Mouse (Mus musculus) spleen, adult 2 months (tissue): Measurements from ENCODE around the gene Gm17535. TPM values are rescaled to one million over a fixed set of nuclear protein-coding genes. Genes with fewer than 3 reads are reported as not detected.
A peak's percentile ranks its signal among the peaks of the same experiment; 100 is the strongest.
"Not testable (repeated sequence)": the region's sequence is repeated elsewhere in the genome, so short reads cannot be mapped to it uniquely, and the experiment has no call there.

Experiments used
- DNase-seq, 2 experiments: peaks; one replicate each; pipeline versions ENCODE4 v3.0.0 to v3.0.0-alpha.2; 2012 to 2021; ENCODE audit warnings: low spot score in 2 of 2, low read depth in 1 of 2
- H3K27ac ChIP-seq: fragments of 200-500 bp; 2 replicates; pipeline ENCODE4 v1.5.1; 2012; ENCODE audit warnings: low read length, inconsistent platforms; ENCODE audit not compliant: insufficient read depth
- H3K27me3 ChIP-seq: fragments of 200-500 bp; 2 replicates; pipeline ENCODE4 v1.6.1; 2012; ENCODE audit warnings: mild to moderate bottlenecking, moderate library complexity, low read length, inconsistent platforms; ENCODE audit not compliant: control insufficient read depth, insufficient read depth
- H3K36me3 ChIP-seq: fragments of 200-500 bp; 2 replicates; pipeline ENCODE4 v1.6.1; 2012; ENCODE audit warnings: mild to moderate bottlenecking, low read length, inconsistent platforms; ENCODE audit not compliant: control insufficient read depth, insufficient read depth
- H3K4me1 ChIP-seq: fragments of 200-500 bp; 2 replicates; pipeline ENCODE4 v1.6.1; 2011; ENCODE audit warnings: inconsistent platforms; ENCODE audit not compliant: control insufficient read depth, insufficient read depth, insufficient read length
- H3K4me3 ChIP-seq: fragments of 200-500 bp; 2 replicates; pipeline ENCODE4 v1.5.1; 2011; ENCODE audit warnings: mild to moderate bottlenecking, inconsistent platforms; ENCODE audit not compliant: insufficient read depth, insufficient read length; ENCODE audit errors: extremely low read depth
- WGBS: fragments of 180-500 bp; shearing (Covaris S2); methylation state at CpG from one replicate; pipeline ENCODE4 v1.1.7; 2018; 5-methylcytosine and 5-hydroxymethylcytosine counted together
- polyA plus RNA-seq: library from polyadenylated mRNA; depleted of rRNA; stranded (reverse); fragments of >200 nt; gene quantifications from 2 replicates; pipeline ENCODE4 v1.2.3, GENCODE M21; 2012

Gene Gm17535
- polyA plus RNA-seq, 1 experiment: not detected

GRCm38 (mm10) chr9:3024912-3025467, 9.4 kb upstream of the Gm17535 start, which contains the start of gene Gm10717:
TSS of gene Gm10717 (plus strand) at chr9:3025417.
- H3K36me3 ChIP-seq, H3K4me1 ChIP-seq, H3K27me3 ChIP-seq, H3K27ac ChIP-seq, H3K4me3 ChIP-seq: not testable (repeated sequence)
- WGBS: 71% methylated on average over 12 of the region's 12 CpGs
- peak in 1 of 2 experiments; percentile 51 for DNase-seq

GRCm38 (mm10) chr9:3025653-3026052, 8.7 kb upstream of the Gm17535 start:
- 71% methylated on average over 5 of the region's 6 CpGs for WGBS
- H3K27me3 ChIP-seq, H3K27ac ChIP-seq, H3K4me3 ChIP-seq, H3K36me3 ChIP-seq, H3K4me1 ChIP-seq: not testable (repeated sequence)
- DNase-seq: peak in 1 of 2 experiments; percentile 72

GRCm38 (mm10) chr9:3026136-3026535, 8.3 kb upstream of the Gm17535 start:
- H3K27ac ChIP-seq, H3K4me1 ChIP-seq, H3K36me3 ChIP-seq, DNase-seq, H3K4me3 ChIP-seq, H3K27me3 ChIP-seq: not testable (repeated sequence)
- WGBS: 79% methylated on average over 5 of the region's 5 CpGs

- not testable (repeated sequence) for DNase-seq, H3K27me3 ChIP-seq, H3K27ac ChIP-seq, H3K4me3 ChIP-seq, H3K4me1 ChIP-seq, H3K36me3 ChIP-seq
- WGBS: 68% methylated on average over 9 of the region's 9 CpGs
These were observed 7.7 kb upstream of the Gm17535 start for GRCm38 (mm10) chr9:3026741-3027140.

- not testable (repeated sequence) for H3K4me3 ChIP-seq, H3K27ac ChIP-seq, H3K4me1 ChIP-seq, H3K27me3 ChIP-seq, H3K36me3 ChIP-seq
- 72% methylated on average over 9 of the region's 9 CpGs for WGBS
- peak in 1 of 2 experiments; percentile 64 for DNase-seq
These were observed 7.2 kb upstream of the Gm17535 start for GRCm38 (mm10) chr9:3027200-3027599.

- DNase-seq: peak in 1 of 2 experiments; percentile 30
- H3K27me3 ChIP-seq, H3K4me1 ChIP-seq, H3K4me3 ChIP-seq, H3K27ac ChIP-seq, H3K36me3 ChIP-seq: not testable (repeated sequence)
- WGBS: 65% methylated on average over 14 of the region's 16 CpGs
These were observed 5.0 kb upstream of the Gm17535 start for GRCm38 (mm10) chr9:3029276-3030000.

GRCm38 (mm10) chr9:3030677-3031318, 3.6 kb upstream of the Gm17535 start:
- WGBS: 58% methylated on average over 2 of the region's 10 CpGs
- not testable (repeated sequence) for H3K36me3 ChIP-seq, H3K4me1 ChIP-seq, H3K4me3 ChIP-seq, H3K27ac ChIP-seq, H3K27me3 ChIP-seq
- DNase-seq: peak in 1 of 2 experiments; percentile 99

GRCm38 (mm10) chr9:3036577-3036976, 2.2 kb downstream of the Gm17535 start, which contains the start of gene Gm10715:
TSS of gene Gm10715 (plus strand) at chr9:3036877.
- not testable (repeated sequence) for H3K4me3 ChIP-seq, H3K4me1 ChIP-seq, H3K36me3 ChIP-seq, H3K27ac ChIP-seq, DNase-seq, H3K27me3 ChIP-seq
- WGBS: 84% methylated on average over 8 of the region's 8 CpGs

- not testable (repeated sequence) for H3K4me3 ChIP-seq, H3K27ac ChIP-seq, H3K36me3 ChIP-seq, H3K4me1 ChIP-seq, H3K27me3 ChIP-seq
- 71% methylated on average over 4 of the region's 4 CpGs for WGBS
- DNase-seq: peak in 1 of 2 experiments; percentile 27
These were observed 3.8 kb downstream of the Gm17535 start for GRCm38 (mm10) chr9:3038161-3038560.
